Mouse (Mus musculus): Measurements from ENCODE around the gene Fam57b.

Gene Fam57b

GRCm38 (mm10) chr7:126797411-126798126 lies at the start of gene Fam57b:
TSS of gene Fam57b (plus strand) at chr7:126797668.
- DNase-seq (ENCODE audit: low spot score) = no peak

- no peak for DNase-seq (ENCODE audit: low spot score)
Measured at GRCm38 (mm10) chr7:126748824-126749223, 48.6 kb upstream of the Fam57b start.

- DNase-seq (ENCODE audit: low spot score) = no peak
Measured at GRCm38 (mm10) chr7:126749582-126750343, 47.7 kb upstream of the Fam57b start.

GRCm38 (mm10) chr7:126754866-126755265 lies 42.6 kb upstream of the Fam57b start:
- peak; percentile 94 for DNase-seq (ENCODE audit: low spot score)

- DNase-seq (ENCODE audit: low spot score) = no peak
Measured at GRCm38 (mm10) chr7:126758539-126758938, 38.9 kb upstream of the Fam57b start.

GRCm38 (mm10) chr7:126759050-126759671 lies 38.3 kb upstream of the Fam57b start, which contains the start of gene Mapk3:
TSS of gene Mapk3 (plus strand) at chr7:126759601.
- peak; percentile 96 for DNase-seq (ENCODE audit: low spot score)

GRCm38 (mm10) chr7:126759672-126760390 lies 37.6 kb upstream of the Fam57b start:
- no peak for DNase-seq (ENCODE audit: low spot score)

- peak; percentile 51 for DNase-seq (ENCODE audit: low spot score)
Measured at GRCm38 (mm10) chr7:126760391-126760802, 37.1 kb upstream of the Fam57b start.

- DNase-seq (ENCODE audit: low spot score) = no peak
Measured at GRCm38 (mm10) chr7:126760956-126761355, 36.5 kb upstream of the Fam57b start.

GRCm38 (mm10) chr7:126761529-126762067 lies 35.9 kb upstream of the Fam57b start:
- DNase-seq (ENCODE audit: low spot score) = no peak

- no peak for DNase-seq (ENCODE audit: low spot score)
Measured at GRCm38 (mm10) chr7:126762471-126763008, 34.9 kb upstream of the Fam57b start.

- no peak for DNase-seq (ENCODE audit: low spot score)
Measured at GRCm38 (mm10) chr7:126765540-126765939, 31.9 kb upstream of the Fam57b start.

- DNase-seq (ENCODE audit: low spot score) = no peak
Measured at GRCm38 (mm10) chr7:126766201-126766600, 31.3 kb upstream of the Fam57b start, which contains the start of gene Gdpd3. TSS of gene Gdpd3 (plus strand) at chr7:126766334.

GRCm38 (mm10) chr7:126767001-126767400 lies 30.5 kb upstream of the Fam57b start:
- DNase-seq (ENCODE audit: low spot score) = no peak

- DNase-seq (ENCODE audit: low spot score) = no peak
Measured at GRCm38 (mm10) chr7:126770784-126771183, 26.7 kb upstream of the Fam57b start.

- DNase-seq (ENCODE audit: low spot score) = no peak
Measured at GRCm38 (mm10) chr7:126773351-126773750, 24.1 kb upstream of the Fam57b start.

GRCm38 (mm10) chr7:126774463-126774862 lies 23.0 kb upstream of the Fam57b start:
- no peak for DNase-seq (ENCODE audit: low spot score)

- DNase-seq (ENCODE audit: low spot score) = no peak
Measured at GRCm38 (mm10) chr7:126775185-126775977, 22.1 kb upstream of the Fam57b start.

GRCm38 (mm10) chr7:126775978-126776234 lies 21.6 kb upstream of the Fam57b start:
- no peak for DNase-seq (ENCODE audit: low spot score)

- DNase-seq (ENCODE audit: low spot score) = peak; percentile 94
Measured at GRCm38 (mm10) chr7:126776598-126777057, 20.8 kb upstream of the Fam57b start, which contains the start of gene Ypel3. TSS of gene Ypel3 (plus strand) at chr7:126776955.

- DNase-seq (ENCODE audit: low spot score) = no peak
Measured at GRCm38 (mm10) chr7:126777476-126777875, 20.0 kb upstream of the Fam57b start.
